Mouse (Mus musculus) C2C12 (cell line): ENCODE data around the gene Pam. TPM values are rescaled to one million over a fixed set of nuclear protein-coding genes. Genes with fewer than 3 reads are reported as not detected.

Source experiments
- H3K27me3 ChIP-seq: one replicate; pipeline ENCODE4 v1.6.1; 2011; ENCODE audit not compliant: control insufficient read depth, insufficient read depth, insufficient read length
- H3K36me3 ChIP-seq: one replicate; pipeline ENCODE4 v1.6.1; 2011; ENCODE audit not compliant: control insufficient read depth, insufficient read depth
- H3K4me3 ChIP-seq: one replicate; pipeline ENCODE4 v1.5.1; 2011; ENCODE audit warnings: mild to moderate bottlenecking, control low read depth; ENCODE audit not compliant: poor library complexity, insufficient read depth, severe bottlenecking
- H3K79me2 ChIP-seq: one replicate; pipeline ENCODE4 v1.6.1; 2011; ENCODE audit not compliant: control insufficient read depth, insufficient read depth
- H3K79me3 ChIP-seq: one replicate; pipeline ENCODE4 v1.6.1; 2011; ENCODE audit warnings: low read depth, control low read depth
- H3ac ChIP-seq: one replicate; pipeline ENCODE3; 2011; ENCODE audit warnings: low read depth; ENCODE audit not compliant: control insufficient read depth, insufficient read length
- CEBPB ChIP-seq: IDR thresholded peaks from one replicate; pipeline ENCODE4 v1.6.1; 2011; ENCODE audit warnings: low read depth, mild to moderate bottlenecking, control low read depth, moderate library complexity
- CTCF ChIP-seq: IDR thresholded peaks from one replicate; pipeline ENCODE4 v1.5.1; 2011; ENCODE audit not compliant: control insufficient read depth, insufficient read depth, insufficient read length
- FOSL1 ChIP-seq: IDR thresholded peaks from one replicate; pipeline ENCODE4 v1.8.0; 2011; ENCODE audit warnings: mild to moderate bottlenecking, low read length; ENCODE audit not compliant: poor library complexity, insufficient read depth, severe bottlenecking
- MAX ChIP-seq: IDR thresholded peaks from one replicate; pipeline ENCODE4 v1.6.1; 2011; ENCODE audit warnings: mild to moderate bottlenecking, control low read depth
- MYOD1 ChIP-seq: IDR thresholded peaks from one replicate; pipeline ENCODE4 v1.6.1; 2011; ENCODE audit warnings: low read depth; ENCODE audit not compliant: control insufficient read depth, insufficient read length
- MYOG ChIP-seq: IDR thresholded peaks from one replicate; pipeline ENCODE4 v1.6.1; 2011; ENCODE audit not compliant: control insufficient read depth, insufficient read length; ENCODE audit errors: extremely low read depth
- USF1 ChIP-seq: IDR thresholded peaks from one replicate; pipeline ENCODE4 v1.6.1; 2011; ENCODE audit warnings: low read depth, mild to moderate bottlenecking, control low read depth, moderate library complexity
- polyA plus RNA-seq: library from polyadenylated mRNA; unstranded; fragments of >200 nt; fragmentation: generic; extraction: Trizol; gene quantifications from one replicate; pipeline ENCODE4 v1.2.1, GENCODE M21; 2012; ENCODE audit warnings: missing spikeins

Gene Pam
- polyA plus RNA-seq, 1 experiment = 27.6 TPM

- H3K4me3 ChIP-seq = no peak overlapping the region
- H3K36me3 ChIP-seq = no peaks in the 10 kb centered on the region
- no peak for TF ChIP-seq MYOD1
- no peak for TF ChIP-seq MYOG
- TF ChIP-seq CTCF = no peak
- TF ChIP-seq FOSL1 = no peak
- no peak for TF ChIP-seq MAX
- TF ChIP-seq USF1 = no peak
- no peak for TF ChIP-seq CEBPB
- no peaks in the 10 kb centered on the region for H3K79me2 ChIP-seq
- no peak overlapping the region for H3ac ChIP-seq
- H3K27me3 ChIP-seq = no peaks in the 10 kb centered on the region
- H3K79me3 ChIP-seq = no peaks in the 10 kb centered on the region
Observed at GRCm38 (mm10) chr1:97872072-97872471, 223.4 kb downstream of the Pam start.

GRCm38 (mm10) chr1:97864135-97864534 lies 231.3 kb downstream of the Pam start:
- no peak for TF ChIP-seq CEBPB
- TF ChIP-seq MYOD1 = no peak
- no peak for TF ChIP-seq USF1
- TF ChIP-seq FOSL1 = no peak
- TF ChIP-seq CTCF = no peak
- no peak for TF ChIP-seq MAX
- no peak for TF ChIP-seq MYOG
- H3K27me3 ChIP-seq = no peaks in the 10 kb centered on the region
- no peaks in the 10 kb centered on the region for H3K36me3 ChIP-seq
- no peaks in the 10 kb centered on the region for H3K79me2 ChIP-seq
- no peak overlapping the region for H3K4me3 ChIP-seq
- H3ac ChIP-seq = no peak overlapping the region
- H3K79me3 ChIP-seq = no peaks in the 10 kb centered on the region

GRCm38 (mm10) chr1:97863140-97863539 lies 232.3 kb downstream of the Pam start:
- Histone ChIP-seq H3ac (no peak overlapping the region), H3K79me3 (no peaks in the 10 kb centered on the region), H3K4me3 (no peak overlapping the region), H3K36me3 (no peaks in the 10 kb centered on the region), H3K27me3 (no peaks in the 10 kb centered on the region), H3K79me2 (no peaks in the 10 kb centered on the region)
- no peak for TF ChIP-seq CEBPB
- no peak for TF ChIP-seq MYOD1
- TF ChIP-seq MYOG = no peak
- no peak for TF ChIP-seq FOSL1
- TF ChIP-seq USF1 = no peak
- TF ChIP-seq CTCF = no peak
- TF ChIP-seq MAX = no peak

- TF ChIP-seq FOSL1 (no peak), USF1 (no peak)
- Histone ChIP-seq H3K79me2 (no peaks in the 10 kb centered on the region), H3K36me3 (no peaks in the 10 kb centered on the region), H3K27me3 (no peaks in the 10 kb centered on the region), H3ac (no peak overlapping the region), H3K4me3 (no peak overlapping the region), H3K79me3 (no peaks in the 10 kb centered on the region)
Observed at GRCm38 (mm10) chr1:97862734-97863133, 232.7 kb downstream of the Pam start.

- no peaks in the 10 kb centered on the region for H3K27me3 ChIP-seq
- H3K79me2 ChIP-seq = no peaks in the 10 kb centered on the region
- H3K79me3 ChIP-seq = no peaks in the 10 kb centered on the region
- H3ac ChIP-seq = no peak overlapping the region
- no peaks in the 10 kb centered on the region for H3K36me3 ChIP-seq
- no peak for TF ChIP-seq USF1
- TF ChIP-seq MYOG = no peak
- no peak for TF ChIP-seq FOSL1
- TF ChIP-seq MAX = no peak
- no peak for TF ChIP-seq MYOD1
- TF ChIP-seq CEBPB = no peak
- no peak for TF ChIP-seq CTCF
- no peak overlapping the region for H3K4me3 ChIP-seq
Observed at GRCm38 (mm10) chr1:97854256-97854655, 241.2 kb downstream of the Pam start.

- no peaks in the 10 kb centered on the region for H3K36me3 ChIP-seq
- H3K27me3 ChIP-seq = no peaks in the 10 kb centered on the region
- TF ChIP-seq CTCF = no peak
- H3K79me2 ChIP-seq = no peaks in the 10 kb centered on the region
- no peak overlapping the region for H3K4me3 ChIP-seq
- no peaks in the 10 kb centered on the region for H3K79me3 ChIP-seq
- no peak overlapping the region for H3ac ChIP-seq
Observed at GRCm38 (mm10) chr1:97851601-97852175, 243.8 kb downstream of the Pam start.
